Mouse (Mus musculus): ENCODE measurements around the gene Top2a. TPM values are rescaled to one million over a fixed set of nuclear protein-coding genes. Genes with fewer than 3 reads are reported as not detected.
A peak's percentile ranks its signal among the peaks of the same experiment; 100 is the strongest.

Top2a gene
- polyA plus RNA-seq, 1 experiment from 2014 or later = 97.6 TPM

GRCm38 (mm10) chr11:98981289-98981996 lies 42.5 kb downstream of the Top2a start:
- H3K9me3 ChIP-seq (ENCODE audit: control insufficient read depth, low read length) = no peaks in the 10 kb centered on the region
- peak; percentile 26; the same call in 1 of the 2 replicates for ATAC-seq
- peak overlapping the region; percentile 60 for H3K4me3 ChIP-seq (replicated peaks; ENCODE audit: low read length)
- peak overlapping the region; percentile 81 for H3K27ac ChIP-seq (ENCODE audit: low read length)
- peaks cover 4% of the 10 kb centered on the region for H3K27me3 ChIP-seq (replicated peaks; ENCODE audit: control insufficient read depth, insufficient read depth, low read length)
- peak overlapping the region; percentile 66 for H3K9ac ChIP-seq (replicated peaks; ENCODE audit: low read depth, low read length)
- peaks cover 8% of the 10 kb centered on the region for H3K4me1 ChIP-seq (replicated peaks; ENCODE audit: control insufficient read depth, insufficient read depth, low read length)
- WGBS = 35% methylated on average over 20 of the region's 20 CpGs
- H3K4me2 ChIP-seq (ENCODE audit: low read length) = peak overlapping the region; percentile 74
- no peaks in the 10 kb centered on the region for H3K36me3 ChIP-seq (ENCODE audit: control insufficient read depth, insufficient read depth)

DNA sequence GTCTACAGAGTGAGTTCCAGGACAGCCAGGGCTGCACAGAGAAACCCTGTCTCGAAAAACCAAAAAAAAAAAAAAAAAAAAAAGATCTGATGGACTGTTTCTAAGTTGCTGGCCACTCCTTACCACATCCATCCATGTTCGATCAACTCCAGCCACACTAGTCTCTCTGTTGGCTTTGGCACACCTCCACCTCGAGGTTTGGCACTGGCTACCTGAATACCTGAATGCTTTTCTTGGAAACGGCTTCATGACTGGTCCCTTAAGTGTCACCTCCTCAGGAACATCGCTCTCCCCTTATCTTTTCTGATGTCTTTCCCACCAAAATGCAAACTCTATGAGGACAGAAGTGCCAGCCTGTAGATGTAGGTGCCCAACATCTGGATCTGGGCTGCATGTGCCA lies 44.6 kb downstream of the Top2a start:
- ATAC-seq = no peak
- Histone ChIP-seq H3K9me3 (ENCODE audit: control insufficient read depth, low read length) (no peaks in the 10 kb centered on the region), H3K27me3 (replicated peaks; ENCODE audit: control insufficient read depth, insufficient read depth, low read length) (peaks cover 4% of the 10 kb centered on the region), H3K27ac (ENCODE audit: low read length) (no peak overlapping the region), H3K4me2 (ENCODE audit: low read length) (no peak overlapping the region), H3K36me3 (ENCODE audit: control insufficient read depth, insufficient read depth) (no peaks in the 10 kb centered on the region), H3K4me1 (replicated peaks; ENCODE audit: control insufficient read depth, insufficient read depth, low read length) (peaks cover 8% of the 10 kb centered on the region), H3K4me3 (replicated peaks; ENCODE audit: low read length) (no peak overlapping the region), H3K9ac (replicated peaks; ENCODE audit: low read depth, low read length) (no peak overlapping the region)
- WGBS = 91% methylated on average over 4 of the region's 5 CpGs

- Histone ChIP-seq H3K9me3 (ENCODE audit: control insufficient read depth, low read length) (no peaks in the 10 kb centered on the region), H3K4me2 (ENCODE audit: low read length) (no peak overlapping the region), H3K27me3 (replicated peaks; ENCODE audit: control insufficient read depth, insufficient read depth, low read length) (peaks cover 4% of the 10 kb centered on the region), H3K4me3 (replicated peaks; ENCODE audit: low read length) (no peak overlapping the region), H3K27ac (ENCODE audit: low read length) (no peak overlapping the region), H3K9ac (replicated peaks; ENCODE audit: low read depth, low read length) (no peak overlapping the region), H3K4me1 (replicated peaks; ENCODE audit: control insufficient read depth, insufficient read depth, low read length) (peaks cover 8% of the 10 kb centered on the region), H3K36me3 (ENCODE audit: control insufficient read depth, insufficient read depth) (no peaks in the 10 kb centered on the region)
- WGBS = 73% methylated on average over 15 of the region's 15 CpGs
- ATAC-seq = no peak
Measured at GRCm38 (mm10) chr11:98978526-98979148, 45.4 kb downstream of the Top2a start.

GRCm38 (mm10) chr11:98974871-98975719 lies 48.9 kb downstream of the Top2a start:
- no peak overlapping the region for H3K4me3 ChIP-seq (replicated peaks; ENCODE audit: low read length)
- ATAC-seq = peak; percentile 42; the same call in 1 of the 2 replicates
- H3K4me1 ChIP-seq (replicated peaks; ENCODE audit: control insufficient read depth, insufficient read depth, low read length) = peaks cover 18% of the 10 kb centered on the region
- no peaks in the 10 kb centered on the region for H3K36me3 ChIP-seq (ENCODE audit: control insufficient read depth, insufficient read depth)
- H3K9ac ChIP-seq (replicated peaks; ENCODE audit: low read depth, low read length) = no peak overlapping the region
- H3K9me3 ChIP-seq (ENCODE audit: control insufficient read depth, low read length) = no peaks in the 10 kb centered on the region
- 51% methylated on average over 5 of the region's 5 CpGs for WGBS
- no peaks in the 10 kb centered on the region for H3K27me3 ChIP-seq (replicated peaks; ENCODE audit: control insufficient read depth, insufficient read depth, low read length)
- H3K27ac ChIP-seq (ENCODE audit: low read length) = no peak overlapping the region
- H3K4me2 ChIP-seq (ENCODE audit: low read length) = no peak overlapping the region

DNA sequence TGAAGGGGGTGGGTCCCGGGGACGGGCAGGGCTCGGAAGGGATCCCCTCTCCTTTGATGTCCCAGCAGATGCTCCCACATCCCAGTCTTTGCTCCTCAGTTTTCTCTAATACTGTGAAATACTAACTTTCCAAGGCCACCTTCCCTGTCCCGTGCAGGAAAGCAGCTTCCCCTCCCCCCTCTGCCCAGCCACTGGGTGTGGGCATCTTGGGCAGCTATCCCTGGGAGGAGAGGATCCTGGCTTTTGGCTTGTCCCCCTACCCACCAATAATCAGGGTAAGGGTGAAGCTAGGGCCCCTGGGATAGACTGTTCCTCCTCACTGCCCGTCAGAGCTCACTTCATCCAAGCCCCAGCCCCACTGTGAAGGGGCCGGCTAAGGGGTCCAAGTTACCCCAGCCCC lies 49.8 kb downstream of the Top2a start:
- peaks cover 27% of the 10 kb centered on the region for H3K4me1 ChIP-seq (replicated peaks; ENCODE audit: control insufficient read depth, insufficient read depth, low read length)
- H3K4me2 ChIP-seq (ENCODE audit: low read length) = no peak overlapping the region
- WGBS = 82% methylated on average over 6 of the region's 6 CpGs
- no peaks in the 10 kb centered on the region for H3K36me3 ChIP-seq (ENCODE audit: control insufficient read depth, insufficient read depth)
- no peaks in the 10 kb centered on the region for H3K27me3 ChIP-seq (replicated peaks; ENCODE audit: control insufficient read depth, insufficient read depth, low read length)
- H3K4me3 ChIP-seq (replicated peaks; ENCODE audit: low read length) = no peak overlapping the region
- no peak overlapping the region for H3K27ac ChIP-seq (ENCODE audit: low read length)
- no peaks in the 10 kb centered on the region for H3K9me3 ChIP-seq (ENCODE audit: control insufficient read depth, low read length)
- no peak overlapping the region for H3K9ac ChIP-seq (replicated peaks; ENCODE audit: low read depth, low read length)
- no peak for ATAC-seq

GRCm38 (mm10) chr11:98973584-98973983 lies 50.4 kb downstream of the Top2a start:
- WGBS = 91% methylated on average over 12 of the region's 14 CpGs
- H3K9me3 ChIP-seq (ENCODE audit: control insufficient read depth, low read length) = no peaks in the 10 kb centered on the region
- H3K9ac ChIP-seq (replicated peaks; ENCODE audit: low read depth, low read length) = no peak overlapping the region
- H3K27me3 ChIP-seq (replicated peaks; ENCODE audit: control insufficient read depth, insufficient read depth, low read length) = no peaks in the 10 kb centered on the region
- no peaks in the 10 kb centered on the region for H3K36me3 ChIP-seq (ENCODE audit: control insufficient read depth, insufficient read depth)
- ATAC-seq = no peak
- H3K4me2 ChIP-seq (ENCODE audit: low read length) = no peak overlapping the region
- no peak overlapping the region for H3K4me3 ChIP-seq (replicated peaks; ENCODE audit: low read length)
- no peak overlapping the region for H3K27ac ChIP-seq (ENCODE audit: low read length)
- H3K4me1 ChIP-seq (replicated peaks; ENCODE audit: control insufficient read depth, insufficient read depth, low read length) = peaks cover 33% of the 10 kb centered on the region

DNA sequence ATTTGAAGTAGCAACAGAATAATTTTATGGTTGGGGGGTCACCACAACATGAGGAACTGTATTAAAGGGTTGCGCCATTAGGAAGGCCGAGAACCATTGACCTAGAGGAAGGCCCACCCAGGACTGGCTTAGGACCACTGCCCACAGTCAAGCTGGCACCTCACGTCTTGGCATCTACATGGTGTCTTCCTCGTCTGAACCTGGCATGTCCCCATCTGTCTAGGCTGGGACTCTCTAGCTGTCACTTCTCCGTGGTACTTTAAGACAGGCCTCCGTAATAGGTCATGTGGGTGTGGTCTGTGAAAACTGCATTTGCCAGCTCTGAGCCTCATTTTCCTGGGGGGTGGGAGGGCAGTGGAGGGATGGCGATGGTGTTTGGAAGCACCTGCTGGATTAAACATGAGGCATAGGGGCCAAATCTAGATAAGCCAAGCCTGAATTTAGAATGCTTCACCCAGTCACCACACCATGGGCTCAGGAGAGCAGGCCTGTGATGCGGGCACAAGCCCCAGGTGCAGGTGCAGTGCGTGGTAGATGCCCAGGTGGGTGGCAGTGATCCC lies 51.1 kb downstream of the Top2a start:
- no peak for ATAC-seq
- no peak overlapping the region for H3K4me2 ChIP-seq (ENCODE audit: low read length)
- H3K9me3 ChIP-seq (ENCODE audit: control insufficient read depth, low read length) = no peaks in the 10 kb centered on the region
- no peak overlapping the region for H3K4me3 ChIP-seq (replicated peaks; ENCODE audit: low read length)
- H3K27me3 ChIP-seq (replicated peaks; ENCODE audit: control insufficient read depth, insufficient read depth, low read length) = no peaks in the 10 kb centered on the region
- peaks cover 40% of the 10 kb centered on the region for H3K4me1 ChIP-seq (replicated peaks; ENCODE audit: control insufficient read depth, insufficient read depth, low read length)
- no peaks in the 10 kb centered on the region for H3K36me3 ChIP-seq (ENCODE audit: control insufficient read depth, insufficient read depth)
- no peak overlapping the region for H3K9ac ChIP-seq (replicated peaks; ENCODE audit: low read depth, low read length)
- no peak overlapping the region for H3K27ac ChIP-seq (ENCODE audit: low read length)
- 83% methylated on average over 9 of the region's 9 CpGs for WGBS

- no peaks in the 10 kb centered on the region for H3K9me3 ChIP-seq (ENCODE audit: control insufficient read depth, low read length)
- H3K27me3 ChIP-seq (replicated peaks; ENCODE audit: control insufficient read depth, insufficient read depth, low read length) = no peaks in the 10 kb centered on the region
Measured at GRCm38 (mm10) chr11:98972215-98972614, 51.8 kb downstream of the Top2a start.

More at GRCm38 (mm10) chr11:98972215-98972614, 51.8 kb downstream of the Top2a start:
- Histone ChIP-seq H3K4me1 (replicated peaks; ENCODE audit: control insufficient read depth, insufficient read depth, low read length) (peaks cover 47% of the 10 kb centered on the region), H3K27ac (ENCODE audit: low read length) (no peak overlapping the region), H3K4me2 (ENCODE audit: low read length) (no peak overlapping the region), H3K36me3 (ENCODE audit: control insufficient read depth, insufficient read depth) (no peaks in the 10 kb centered on the region), H3K4me3 (replicated peaks; ENCODE audit: low read length) (no peak overlapping the region), H3K9ac (replicated peaks; ENCODE audit: low read depth, low read length) (no peak overlapping the region)
- ATAC-seq = no peak
- 53% methylated on average over 9 of the region's 9 CpGs for WGBS
